Mouse (Mus musculus) large intestine, adult 2 months (tissue): ENCODE measurements around the gene Ncoa4. TPM values are rescaled to one million over a fixed set of nuclear protein-coding genes. Genes with fewer than 3 reads are reported as not detected.
"Not testable (repeated sequence)": the region's sequence is repeated elsewhere in the genome, so short reads cannot be mapped to it uniquely, and the experiment has no call there.

ENCODE experiments used
- DNase-seq: peaks from one replicate; pipeline ENCODE4 v3.0.0-alpha.2; 2012; ENCODE audit warnings: low read depth, low spot score
- WGBS: fragments of 180-500 bp; shearing (Covaris S2); methylation state at CpG from one replicate; pipeline ENCODE4 v1.1.7; 2018; 5-methylcytosine and 5-hydroxymethylcytosine counted together
- polyA plus RNA-seq: library from polyadenylated mRNA; depleted of rRNA; stranded (reverse); fragments of >200 nt; gene quantifications from 2 replicates; pipeline ENCODE4 v1.2.3, GENCODE M21; 2012; rRNA removed

Ncoa4 gene
- polyA plus RNA-seq, result 23.0 and 46.8 TPM in 2 replicates

DNA sequence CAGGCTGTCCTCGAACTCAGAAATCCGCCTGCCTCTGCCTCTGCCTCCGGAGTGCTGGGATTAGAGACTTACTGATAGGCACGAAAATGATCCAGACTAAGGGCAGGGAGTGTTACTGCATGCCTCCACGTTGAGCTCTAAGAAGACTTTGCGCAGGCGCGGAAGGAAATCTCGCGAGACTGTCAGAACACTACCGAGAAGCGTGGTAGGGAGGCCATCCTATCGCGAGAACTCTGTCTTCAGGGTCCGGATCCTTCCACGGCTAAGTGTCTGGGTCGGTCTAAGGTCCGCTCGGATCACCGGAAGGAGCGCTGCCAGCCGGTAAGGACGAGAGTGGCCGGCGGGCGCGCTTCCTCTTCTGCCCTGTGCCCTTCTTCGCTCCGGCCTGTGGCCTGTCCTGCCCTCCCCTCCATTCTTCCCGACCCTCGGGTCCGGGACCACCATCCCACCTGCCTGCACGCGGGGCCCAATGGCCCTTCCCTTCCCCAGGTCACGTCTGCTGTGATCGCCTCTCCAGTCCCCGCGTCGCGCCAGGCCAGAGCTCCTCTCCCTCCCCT, at the start of gene Ncoa4:
Gene Ncoa4 (plus strand): TSS at position 176 of the 557 bp plus-strand sequence.
- WGBS, result 1% methylated on average over 40 of the region's 40 CpGs
- DNase-seq, result peak; percentile 99

GRCm38 (mm10) chr14:32112124-32112523, 47.5 kb upstream of the Ncoa4 start:
- 92% methylated on average over 10 of the region's 10 CpGs for WGBS
- not testable (repeated sequence) for DNase-seq

DNA sequence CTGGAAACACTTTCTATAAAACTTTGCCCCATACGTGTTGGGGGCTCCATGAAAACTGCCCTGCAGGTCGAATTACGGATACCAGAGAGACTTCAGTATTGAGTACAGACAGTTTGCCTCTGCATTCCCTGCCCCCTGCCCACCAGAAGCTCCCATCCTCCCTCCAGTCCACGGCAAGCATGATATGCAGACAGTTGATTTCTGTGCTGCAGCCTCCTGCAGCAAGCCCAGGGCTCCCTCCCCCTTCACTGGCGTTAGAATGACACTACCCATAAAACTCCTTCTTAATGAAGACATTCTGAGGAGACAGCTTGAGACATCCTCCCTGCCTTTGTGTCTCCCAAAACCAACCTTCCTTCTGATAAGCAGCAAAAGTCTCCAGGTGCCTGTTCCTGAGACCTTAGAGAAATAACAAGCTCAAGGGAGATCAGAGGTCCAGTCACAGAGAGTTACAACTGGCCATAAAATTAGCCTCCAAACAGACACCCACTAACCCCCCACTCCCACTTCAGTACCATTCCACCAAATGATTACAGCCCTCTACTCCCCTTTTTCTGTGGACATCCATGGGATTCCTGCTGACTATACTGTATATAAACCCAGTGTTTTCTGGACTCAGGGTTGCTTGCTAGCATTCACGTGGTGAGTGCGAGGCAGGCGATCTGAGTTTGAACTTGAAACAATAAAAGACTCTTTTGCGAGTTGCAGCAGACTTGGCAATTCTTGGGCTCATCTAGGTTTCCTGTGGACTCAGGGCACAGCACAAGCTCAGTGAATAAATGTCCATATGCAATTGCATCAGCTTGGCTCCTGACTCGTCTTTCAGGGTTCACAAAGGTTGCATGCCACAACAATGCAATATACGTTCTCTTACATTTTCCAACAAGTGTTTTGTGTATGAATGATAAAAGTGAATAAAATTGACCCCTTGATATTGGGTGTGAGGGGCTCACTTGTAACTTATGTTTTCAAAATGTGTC, 38.4 kb upstream of the Ncoa4 start:
- DNase-seq, result no peak
- WGBS, result 55% methylated on average over 11 of the region's 11 CpGs

- 17% methylated on average over 2 of the region's 2 CpGs for WGBS
- DNase-seq, result peak; percentile 28
Observed at GRCm38 (mm10) chr14:32121920-32122315, 37.7 kb upstream of the Ncoa4 start.

- no peak for DNase-seq
Observed at GRCm38 (mm10) chr14:32124261-32124660, 35.4 kb upstream of the Ncoa4 start.

DNA sequence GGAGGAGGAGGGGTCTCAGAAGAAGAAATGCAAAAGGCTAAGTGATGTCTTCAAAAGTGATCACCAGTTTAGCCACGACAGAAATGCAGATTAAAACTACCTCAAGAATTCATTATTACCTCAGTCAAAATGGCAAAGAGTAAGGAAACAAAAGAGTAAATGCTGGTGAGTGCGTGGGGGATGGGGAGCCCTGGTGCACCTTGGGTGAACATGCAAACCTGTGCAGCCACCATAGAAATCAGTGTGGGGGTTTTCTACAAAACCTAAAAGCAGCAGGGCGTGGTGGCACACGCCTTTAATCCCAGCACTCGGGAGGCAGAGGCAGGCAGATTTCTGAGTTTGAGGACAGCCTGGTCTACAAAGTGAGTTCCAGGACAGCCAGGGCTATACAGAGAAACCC, 34.4 kb upstream of the Ncoa4 start:
- WGBS, result 79% methylated on average over 5 of the region's 5 CpGs
- DNase-seq, result not testable (repeated sequence)

More at GRCm38 (mm10) chr14:32124261-32124660, 35.4 kb upstream of the Ncoa4 start:
- 59% methylated on average over 3 of the region's 3 CpGs for WGBS

- WGBS, result 45% methylated on average over 5 of the region's 5 CpGs
- DNase-seq, result no peak
Observed at GRCm38 (mm10) chr14:32128409-32128808, 31.3 kb upstream of the Ncoa4 start.

DNA sequence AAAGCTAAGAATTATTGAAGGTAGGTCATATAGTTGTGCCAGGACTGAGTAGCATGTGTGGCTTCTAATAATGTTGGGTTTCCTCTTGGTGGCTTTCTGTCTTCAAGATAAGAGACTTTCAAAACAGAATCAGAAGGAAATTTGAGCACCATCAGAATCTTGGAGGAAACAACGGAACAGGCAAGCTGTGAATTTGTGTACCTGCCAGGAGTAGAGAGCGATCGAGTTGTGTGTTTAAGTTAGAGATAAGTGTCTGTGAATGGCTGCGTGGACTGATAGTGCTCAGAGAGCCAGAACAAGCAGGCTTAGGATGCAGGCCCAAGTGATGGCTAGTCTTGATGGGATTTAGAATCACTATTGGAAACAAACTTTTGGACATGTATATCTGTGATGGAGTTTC, 27.8 kb upstream of the Ncoa4 start:
- 42% methylated on average over 4 of the region's 4 CpGs for WGBS
- no peak for DNase-seq

DNA sequence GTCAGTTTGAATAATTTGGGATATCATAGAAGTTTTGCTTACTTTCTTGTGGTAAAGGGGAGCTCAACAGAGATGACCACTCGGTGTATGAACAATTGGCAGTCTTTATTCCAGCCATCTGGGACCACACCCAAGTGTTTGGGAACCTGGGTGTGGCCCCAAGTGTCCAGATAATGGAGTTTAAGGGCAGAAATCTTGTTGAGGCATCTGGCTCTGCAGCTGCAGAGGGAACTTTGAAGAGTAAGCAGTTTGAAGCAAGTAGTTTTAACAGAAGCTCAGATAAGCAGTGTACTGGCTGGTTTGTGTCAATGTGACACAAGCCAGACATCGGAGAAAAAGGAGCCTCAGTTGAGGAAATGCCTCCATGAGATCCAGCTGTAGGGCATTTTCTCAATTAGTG, 25.4 kb upstream of the Ncoa4 start:
- no peak for DNase-seq
- 34% methylated on average over 2 of the region's 2 CpGs for WGBS

DNA sequence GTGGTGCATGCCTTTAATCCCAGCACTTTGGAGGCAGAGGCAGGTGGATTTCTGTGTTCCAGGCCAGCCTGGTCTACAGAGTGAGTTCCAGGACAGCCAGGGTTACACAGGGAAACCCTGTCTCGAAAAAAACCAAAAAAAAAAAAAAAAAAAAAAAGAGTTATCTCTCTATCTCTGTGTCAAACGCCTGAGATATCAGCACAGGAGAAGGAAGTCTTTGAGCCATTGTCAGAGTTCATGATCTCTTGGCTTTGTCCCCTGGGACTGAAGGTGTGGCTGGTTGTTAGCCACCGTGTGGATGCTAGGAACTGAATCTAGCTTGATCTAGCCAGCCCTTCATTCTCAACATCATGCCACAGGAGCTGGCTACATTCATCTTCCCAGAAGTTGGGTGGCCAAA, 23.2 kb upstream of the Ncoa4 start:
- 38% methylated on average over 3 of the region's 3 CpGs for WGBS
- DNase-seq, result not testable (repeated sequence)

- DNase-seq, result no peak
- WGBS, result 84% methylated on average over 5 of the region's 5 CpGs
Observed at GRCm38 (mm10) chr14:32140359-32140965, 19.2 kb upstream of the Ncoa4 start.

DNA sequence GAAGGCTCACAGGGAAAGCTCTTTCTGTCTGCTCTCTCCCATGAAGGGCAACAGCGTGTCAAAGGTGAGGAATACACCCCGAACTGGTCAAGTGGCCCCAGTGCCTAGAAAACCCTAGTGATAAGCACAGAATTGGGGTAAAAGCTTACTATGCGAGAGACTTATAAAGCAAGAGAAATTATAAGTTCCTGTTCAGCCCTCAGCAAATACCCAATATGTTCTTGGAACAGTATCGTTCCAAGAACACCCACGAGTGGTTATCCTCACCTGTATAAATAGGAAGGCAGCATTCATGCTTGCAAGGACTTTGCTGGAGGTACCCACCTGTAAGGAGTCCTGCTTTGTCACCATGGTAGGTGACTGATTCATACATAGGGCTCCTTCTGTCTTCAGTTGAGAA, 17.9 kb upstream of the Ncoa4 start, which contains the start of gene Msmb:
Gene Msmb (plus strand): TSS at position 301 of the 400 bp plus-strand sequence.
- WGBS, result 81% methylated on average over 5 of the region's 5 CpGs
- DNase-seq, result no peak

GRCm38 (mm10) chr14:32144734-32145133, 14.9 kb upstream of the Ncoa4 start:
- DNase-seq, result no peak

GRCm38 (mm10) chr14:32145401-32145800, 14.3 kb upstream of the Ncoa4 start:
- DNase-seq, result no peak
- 56% methylated on average over 4 of the region's 4 CpGs for WGBS

DNA sequence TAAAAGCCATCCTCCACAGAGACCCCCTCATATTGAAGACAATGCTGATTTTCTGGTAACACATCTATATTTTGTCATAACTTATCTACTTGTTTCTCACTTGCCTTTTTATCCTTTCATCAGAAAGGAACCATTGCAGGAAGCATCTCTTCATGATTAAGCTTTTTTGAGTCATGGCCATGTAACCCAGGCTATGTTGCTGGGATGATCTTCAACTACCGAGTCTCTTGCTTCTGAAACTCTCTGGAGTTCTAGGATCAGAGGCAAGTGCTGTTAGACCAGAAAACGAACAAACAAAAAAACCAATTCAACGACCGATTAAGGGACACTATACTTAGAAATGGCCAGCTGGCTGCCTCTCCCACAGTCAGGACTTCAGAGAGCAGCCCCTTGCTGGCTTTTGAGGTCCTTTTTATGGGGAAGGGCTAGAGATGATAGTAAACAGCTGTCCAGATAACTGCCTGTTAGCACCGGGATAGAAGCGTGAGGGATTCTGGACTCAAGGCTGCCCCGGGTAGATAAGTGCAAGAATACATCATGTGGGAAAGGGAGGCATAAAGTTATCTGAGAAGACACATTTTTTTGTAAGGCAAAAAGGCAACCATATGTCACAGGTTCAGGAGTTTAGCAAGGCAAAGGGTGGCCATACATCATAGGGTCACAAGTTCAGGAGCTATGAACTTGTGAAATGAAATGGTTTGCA, 13.7 kb upstream of the Ncoa4 start:
- DNase-seq, result no peak
- WGBS, result 55% methylated on average over 7 of the region's 7 CpGs

GRCm38 (mm10) chr14:32146578-32146977, 13.1 kb upstream of the Ncoa4 start:
- 68% methylated on average over 2 of the region's 2 CpGs for WGBS
- no peak for DNase-seq

- DNase-seq, result no peak
- 85% methylated on average over 2 of the region's 2 CpGs for WGBS
Observed at GRCm38 (mm10) chr14:32150872-32151271, 8.8 kb upstream of the Ncoa4 start.

DNA sequence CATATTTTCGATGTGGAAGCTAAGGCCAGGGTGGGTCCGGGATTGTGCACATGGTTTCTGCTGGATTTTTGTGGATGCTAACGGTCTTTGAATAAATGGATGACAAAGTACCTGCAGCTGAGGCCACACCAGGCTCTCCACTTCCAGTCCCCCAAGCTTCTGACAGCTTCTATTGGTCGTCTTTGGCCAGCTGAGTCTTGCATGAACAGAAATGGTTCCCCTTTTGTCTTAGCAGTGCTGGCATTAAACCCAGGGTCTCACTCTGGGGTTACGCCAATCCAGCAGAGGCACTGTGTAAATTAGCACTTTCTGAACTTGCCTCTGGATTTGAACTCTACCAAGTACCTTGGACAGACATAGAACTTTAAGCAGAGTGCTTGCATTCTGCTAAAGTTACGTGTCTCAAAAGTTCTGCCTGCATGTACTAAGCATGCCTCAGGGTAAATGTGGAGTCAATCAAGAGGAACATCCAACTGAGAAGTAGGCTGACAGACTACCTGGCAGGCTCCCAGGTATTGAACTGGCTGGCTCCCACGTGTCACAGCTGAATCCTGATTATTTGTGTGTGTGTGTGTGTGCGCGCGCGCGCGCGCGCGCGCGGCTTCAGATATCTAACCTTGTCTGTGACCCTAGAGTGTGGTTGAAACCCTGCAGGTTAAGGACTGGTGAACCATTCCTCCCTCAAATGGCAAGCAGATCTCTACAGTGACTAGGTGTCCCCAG, 7.3 kb upstream of the Ncoa4 start:
- 90% methylated on average over 18 of the region's 18 CpGs for WGBS
- no peak for DNase-seq

- DNase-seq, result no peak
- 92% methylated on average over 2 of the region's 2 CpGs for WGBS
Observed at GRCm38 (mm10) chr14:32153156-32153555, 6.5 kb upstream of the Ncoa4 start.
